Mouse (Mus musculus) midbrain, embryonic 16.5 days (tissue): Measurements from ENCODE around the gene Pdcd10. TPM values are rescaled to one million over a fixed set of nuclear protein-coding genes. Genes with fewer than 3 reads are reported as not detected.

Experiments used
- ATAC-seq: fragments of 200-750 bp; cut with Nextera tagmentation; 2 replicates; pipeline ENCODE4 v1.8.0; 2017; ENCODE audit warnings: moderate TSS enrichment
- H3K27ac ChIP-seq: fragments of 300-500 bp; sonication (generic); 2 replicates; pipeline ENCODE4 v1.5.1; 2014; ENCODE audit warnings: mild to moderate bottlenecking, low read length, mixed read lengths
- H3K27me3 ChIP-seq: fragments of 300-500 bp; sonication (generic); 2 replicates; pipeline ENCODE4 v1.6.1; 2014; ENCODE audit warnings: low read depth, low read length, mixed read lengths; ENCODE audit not compliant: control insufficient read depth, insufficient read depth
- H3K36me3 ChIP-seq: fragments of 300-500 bp; sonication (generic); 2 replicates; pipeline ENCODE4 v1.6.1; 2014; ENCODE audit warnings: mild to moderate bottlenecking, low read length, moderate library complexity, mixed read lengths; ENCODE audit not compliant: control insufficient read depth, insufficient read depth
- H3K4me1 ChIP-seq: fragments of 300-500 bp; sonication (generic); 2 replicates; pipeline ENCODE4 v1.6.1; 2014; ENCODE audit warnings: mild to moderate bottlenecking, low read length, mixed read lengths; ENCODE audit not compliant: control insufficient read depth, insufficient read depth
- H3K4me2 ChIP-seq: fragments of 300-500 bp; sonication (generic); 2 replicates; pipeline ENCODE4 v1.6.1; 2014; ENCODE audit warnings: mild to moderate bottlenecking, low read length, mixed read lengths
- H3K4me3 ChIP-seq: fragments of 300-500 bp; sonication (generic); 2 replicates; pipeline ENCODE4 v1.5.1; 2014; ENCODE audit warnings: low read depth, mild to moderate bottlenecking, low read length, moderate library complexity, mixed read lengths
- H3K9ac ChIP-seq: fragments of 300-500 bp; sonication (generic); 2 replicates; pipeline ENCODE4 v1.6.1; 2014; ENCODE audit warnings: low read depth, low read length, mixed read lengths
- H3K9me3 ChIP-seq: fragments of 300-500 bp; sonication (generic); replicated peaks from 2 replicates; pipeline ENCODE4 v1.6.1; 2014; ENCODE audit warnings: mild to moderate bottlenecking, low read length, mixed read lengths; ENCODE audit not compliant: control insufficient read depth, poor library complexity, severe bottlenecking
- WGBS: fragments of 180-500 bp; shearing (Covaris S2); extraction: QIAGEN DNeasy Blood & Tissue Kit; methylation state at CpG from one replicate; pipeline ENCODE4 v1.1.7; 2014; 5-methylcytosine and 5-hydroxymethylcytosine counted together
- polyA plus RNA-seq: library from polyadenylated mRNA; unstranded; fragments of >200 nt; fragmentation: Nextera tagmentation; extraction: Ambion mirVana; gene quantifications from 2 replicates; pipeline ENCODE4 v1.2.1, GENCODE M21; 2015

Gene Pdcd10
- polyA plus RNA-seq, 1 experiment from 2014 or later: 73.8 TPM

- no peak overlapping the region for H3K4me2 ChIP-seq
- H3K9ac ChIP-seq: no peak overlapping the region
- H3K9me3 ChIP-seq: no peaks in the 10 kb centered on the region
- ATAC-seq: no peak
- 89% methylated on average over 7 of the region's 7 CpGs for WGBS
- no peaks in the 10 kb centered on the region for H3K36me3 ChIP-seq
- H3K27ac ChIP-seq: no peak overlapping the region
- no peaks in the 10 kb centered on the region for H3K4me1 ChIP-seq
- H3K27me3 ChIP-seq: no peaks in the 10 kb centered on the region
- no peak overlapping the region for H3K4me3 ChIP-seq
These were observed 57.4 kb downstream of the Pdcd10 start for GRCm38 (mm10) chr3:75498961-75499960.

- Histone ChIP-seq H3K4me3 (no peak overlapping the region), H3K27me3 (no peaks in the 10 kb centered on the region), H3K9ac (no peak overlapping the region), H3K36me3 (no peaks in the 10 kb centered on the region), H3K4me2 (no peak overlapping the region), H3K27ac (no peak overlapping the region), H3K4me1 (no peaks in the 10 kb centered on the region), H3K9me3 (no peaks in the 10 kb centered on the region)
- no peak for ATAC-seq
- 64% methylated on average over 3 of the region's 3 CpGs for whole genome bisulfite sequencing
These were observed 63.7 kb downstream of the Pdcd10 start for GRCm38 (mm10) chr3:75492913-75493312.

GRCm38 (mm10) chr3:75482056-75482455 lies 74.6 kb downstream of the Pdcd10 start, which contains the start of gene Wdr49:
Wdr49 (minus strand) TSS chr3:75482156.
- H3K4me3 ChIP-seq: no peak within 1 kb of the TSS
- no peaks in the 10 kb centered on the region for H3K9me3 ChIP-seq
- H3K36me3 ChIP-seq: no peaks in the 10 kb centered on the region
- no peak within 1 kb of the TSS for H3K9ac ChIP-seq
- H3K27ac ChIP-seq: no peak within 1 kb of the TSS
- ATAC-seq: no peak
- H3K4me1 ChIP-seq: no peaks in the 10 kb centered on the region
- H3K4me2 ChIP-seq: no peak within 1 kb of the TSS
- H3K27me3 ChIP-seq: no peaks in the 10 kb centered on the region
- 23% methylated on average over 2 of the region's 2 CpGs for WGBS

GRCm38 (mm10) chr3:75475106-75475505 lies 81.5 kb downstream of the Pdcd10 start:
- Histone ChIP-seq H3K4me1 (no peaks in the 10 kb centered on the region), H3K27me3 (no peaks in the 10 kb centered on the region), H3K9me3 (no peaks in the 10 kb centered on the region), H3K36me3 (no peaks in the 10 kb centered on the region), H3K4me2 (no peak overlapping the region), H3K4me3 (no peak overlapping the region), H3K9ac (no peak overlapping the region), H3K27ac (no peak overlapping the region)
- WGBS: 75% methylated on average over 7 of the region's 7 CpGs
- no peak for ATAC-seq

- H3K4me1 ChIP-seq: no peaks in the 10 kb centered on the region
- H3K9me3 ChIP-seq: no peaks in the 10 kb centered on the region
- ATAC-seq: no peak
- WGBS: 80% methylated on average over 7 of the region's 7 CpGs
- no peaks in the 10 kb centered on the region for H3K36me3 ChIP-seq
- H3K27ac ChIP-seq: no peak overlapping the region
- no peak overlapping the region for H3K4me3 ChIP-seq
- H3K27me3 ChIP-seq: no peaks in the 10 kb centered on the region
- no peak overlapping the region for H3K9ac ChIP-seq
- no peak overlapping the region for H3K4me2 ChIP-seq
These were observed 82.0 kb downstream of the Pdcd10 start for GRCm38 (mm10) chr3:75474657-75475056.

- H3K36me3 ChIP-seq: no peaks in the 10 kb centered on the region
- H3K4me1 ChIP-seq: no peaks in the 10 kb centered on the region
- no peak overlapping the region for H3K27ac ChIP-seq
- no peaks in the 10 kb centered on the region for H3K27me3 ChIP-seq
- no peak overlapping the region for H3K4me3 ChIP-seq
- no peaks in the 10 kb centered on the region for H3K9me3 ChIP-seq
- ATAC-seq: no peak
- no peak overlapping the region for H3K4me2 ChIP-seq
- no peak overlapping the region for H3K9ac ChIP-seq
- 78% methylated on average over 7 of the region's 7 CpGs for WGBS
These were observed 88.5 kb downstream of the Pdcd10 start for GRCm38 (mm10) chr3:75468154-75468553.

Other genes with a start within 250 kb of the Pdcd10 start
- gene Wdr49, start 74.7 kb downstream of the Pdcd10 start, polyA plus RNA-seq: 0.21 and 0.24 TPM in 2 replicates
- 130 and 145 TPM in 2 replicates for gene Serpini1, start 691 bp upstream of the Pdcd10 start, polyA plus RNA-seq
- not detected in 2 replicates for gene Gm29133, start 191.3 kb upstream of the Pdcd10 start, polyA plus RNA-seq